Mouse (Mus musculus) embryonic facial prominence, embryonic 11.5 days (tissue): ENCODE measurements around the gene Cacng8. TPM values are rescaled to one million over a fixed set of nuclear protein-coding genes. Genes with fewer than 3 reads are reported as not detected.
A peak's percentile ranks its signal among the peaks of the same experiment; 100 is the strongest.

Source experiments
- ATAC-seq: fragments of 200-750 bp; cut with Nextera tagmentation; replicated peaks from 2 replicates; pipeline ENCODE4 v1.8.0; 2017; ENCODE audit warnings: low read depth; ENCODE audit not compliant: insufficient number of reproducible peaks, low FRiP score, low TSS enrichment
- DNase-seq: peaks from one replicate; pipeline ENCODE4 v3.0.0-alpha.2; 2015; ENCODE audit warnings: low spot score
- H3K27ac ChIP-seq: fragments of 300-500 bp; sonication (generic); replicated peaks from 2 replicates; pipeline ENCODE4 v1.5.1; 2014; ENCODE audit warnings: mild to moderate bottlenecking, low read depth, low read length, control low read depth
- H3K27me3 ChIP-seq: fragments of 300-500 bp; sonication (generic); 2 replicates; pipeline ENCODE4 v1.6.1; 2014; ENCODE audit warnings: mild to moderate bottlenecking, low read length, moderate library complexity, mixed read lengths; ENCODE audit not compliant: control insufficient read depth, insufficient read depth
- H3K36me3 ChIP-seq: fragments of 300-500 bp; sonication (generic); replicated peaks from 2 replicates; pipeline ENCODE4 v1.6.1; 2014; ENCODE audit warnings: low read depth, mild to moderate bottlenecking, low read length, moderate library complexity, mixed read lengths; ENCODE audit not compliant: control insufficient read depth, insufficient read depth
- H3K4me1 ChIP-seq: fragments of 300-500 bp; sonication (generic); 2 replicates; pipeline ENCODE4 v1.6.1; 2014; ENCODE audit warnings: low read length, mixed read lengths; ENCODE audit not compliant: control insufficient read depth, insufficient read depth
- H3K4me2 ChIP-seq: fragments of 300-500 bp; sonication (generic); 2 replicates; pipeline ENCODE4 v1.6.1; 2014; ENCODE audit warnings: low read depth, mild to moderate bottlenecking, control low read depth, low read length, moderate library complexity
- H3K4me3 ChIP-seq: fragments of 300-500 bp; sonication (generic); 2 replicates; pipeline ENCODE4 v1.5.1; 2014; ENCODE audit warnings: low read depth, low read length, control low read depth
- H3K9ac ChIP-seq: fragments of 300-500 bp; sonication (generic); replicated peaks from 2 replicates; pipeline ENCODE4 v1.6.1; 2014; ENCODE audit warnings: mild to moderate bottlenecking, control low read depth, low read length
- H3K9me3 ChIP-seq: fragments of 300-500 bp; sonication (generic); replicated peaks from 2 replicates; pipeline ENCODE4 v1.6.1; 2016; ENCODE audit warnings: mild to moderate bottlenecking, low read length, inconsistent platforms, mixed read lengths; ENCODE audit not compliant: control insufficient read depth
- WGBS: fragments of 180-500 bp; shearing (Covaris S2); extraction: QIAGEN DNeasy Blood & Tissue Kit; methylation state at CpG from one replicate; pipeline ENCODE4 v1.1.7; 2014; 5-methylcytosine and 5-hydroxymethylcytosine counted together
- polyA plus RNA-seq: library from polyadenylated mRNA; unstranded; fragments of >200 nt; fragmentation: Nextera tagmentation; extraction: Ambion mirVana; gene quantifications from 2 replicates; pipeline ENCODE4 v1.2.1, GENCODE M21; 2014

Gene Cacng8
- polyA plus RNA-seq, 1 experiment from 2014 or later = 4.7 TPM

GRCm38 (mm10) chr7:3452821-3453485, 62.5 kb downstream of the Cacng8 start:
- no peak overlapping the region for H3K4me2 ChIP-seq
- H3K9me3 ChIP-seq = no peaks in the 10 kb centered on the region

GRCm38 (mm10) chr7:3453486-3454183, 63.2 kb downstream of the Cacng8 start:
- DNase-seq (peak; percentile 29), ATAC-seq (no peak)
- H3K36me3 ChIP-seq = no peaks in the 10 kb centered on the region
- H3K4me1 ChIP-seq = no peaks in the 10 kb centered on the region
- H3K4me2 ChIP-seq = no peak overlapping the region
- no peak overlapping the region for H3K27ac ChIP-seq
- H3K9ac ChIP-seq = no peak overlapping the region
- no peak overlapping the region for H3K4me3 ChIP-seq
- WGBS = 52% methylated on average over 11 of the region's 11 CpGs
- no peaks in the 10 kb centered on the region for H3K27me3 ChIP-seq
- no peaks in the 10 kb centered on the region for H3K9me3 ChIP-seq

More at GRCm38 (mm10) chr7:3452821-3453485, 62.5 kb downstream of the Cacng8 start:
- ATAC-seq = no peak
- H3K36me3 ChIP-seq = no peaks in the 10 kb centered on the region
- H3K9ac ChIP-seq = no peak overlapping the region
- H3K4me3 ChIP-seq = no peak overlapping the region
- DNase-seq = no peak
- H3K4me1 ChIP-seq = no peaks in the 10 kb centered on the region
- WGBS = 61% methylated on average over 12 of the region's 12 CpGs
- H3K27me3 ChIP-seq = no peaks in the 10 kb centered on the region
- no peak overlapping the region for H3K27ac ChIP-seq

- H3K27ac ChIP-seq = no peak overlapping the region
- DNase-seq (no peak), ATAC-seq (no peak)
- no peaks in the 10 kb centered on the region for H3K36me3 ChIP-seq
- no peaks in the 10 kb centered on the region for H3K4me1 ChIP-seq
- no peak overlapping the region for H3K9ac ChIP-seq
- no peak overlapping the region for H3K4me3 ChIP-seq
- H3K27me3 ChIP-seq = no peaks in the 10 kb centered on the region
- no peak overlapping the region for H3K4me2 ChIP-seq
- H3K9me3 ChIP-seq = no peaks in the 10 kb centered on the region
- WGBS = 93% methylated on average over 10 of the region's 10 CpGs
Observed at GRCm38 (mm10) chr7:3457111-3457840, 66.8 kb downstream of the Cacng8 start.

GRCm38 (mm10) chr7:3457841-3458217, 67.3 kb downstream of the Cacng8 start:
- Histone ChIP-seq H3K4me3 (no peak overlapping the region), H3K27ac (no peak overlapping the region), H3K9ac (no peak overlapping the region), H3K4me1 (no peaks in the 10 kb centered on the region), H3K9me3 (no peaks in the 10 kb centered on the region), H3K36me3 (no peaks in the 10 kb centered on the region), H3K4me2 (no peak overlapping the region), H3K27me3 (no peaks in the 10 kb centered on the region)
- DNase-seq = no peak
- ATAC-seq = no peak
- WGBS = 76% methylated on average over 9 of the region's 9 CpGs

DNA sequence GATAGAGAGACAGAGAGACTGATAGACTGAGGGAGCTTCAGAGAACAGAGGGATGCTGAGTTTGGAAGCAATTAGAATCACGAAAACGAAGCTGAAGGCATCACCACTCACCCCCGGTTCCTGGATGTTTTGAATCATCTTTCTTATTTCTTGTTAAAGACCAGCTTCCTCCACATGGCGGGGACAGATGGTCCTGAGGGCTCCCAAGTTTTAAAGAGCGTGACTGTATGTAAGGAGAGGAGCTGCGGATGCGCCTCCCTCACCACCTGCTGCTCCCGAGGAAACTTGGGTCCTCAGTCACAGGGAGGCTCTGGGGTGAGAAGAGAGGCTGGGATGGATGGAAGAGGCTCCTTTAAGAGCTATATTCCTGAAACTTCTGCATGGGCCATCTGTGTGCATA, 69.8 kb downstream of the Cacng8 start:
- H3K4me1 ChIP-seq = no peaks in the 10 kb centered on the region
- no peaks in the 10 kb centered on the region for H3K36me3 ChIP-seq
- H3K9me3 ChIP-seq = no peaks in the 10 kb centered on the region
- no peak overlapping the region for H3K27ac ChIP-seq
- H3K4me2 ChIP-seq = no peak overlapping the region
- H3K9ac ChIP-seq = no peak overlapping the region
- H3K27me3 ChIP-seq = no peaks in the 10 kb centered on the region
- DNase-seq = no peak
- 85% methylated on average over 8 of the region's 8 CpGs for WGBS
- ATAC-seq = no peak
- H3K4me3 ChIP-seq = no peak overlapping the region

- Histone ChIP-seq H3K27ac (no peak overlapping the region), H3K9me3 (no peaks in the 10 kb centered on the region), H3K27me3 (no peaks in the 10 kb centered on the region), H3K4me3 (no peak overlapping the region), H3K4me1 (no peaks in the 10 kb centered on the region), H3K9ac (no peak overlapping the region), H3K36me3 (no peaks in the 10 kb centered on the region), H3K4me2 (no peak overlapping the region)
- ATAC-seq (no peak), DNase-seq (no peak)
- WGBS = 81% methylated on average over 4 of the region's 4 CpGs
Observed at GRCm38 (mm10) chr7:3463306-3463705, 72.8 kb downstream of the Cacng8 start.
